Mouse (Mus musculus) lung, adult 18-20 months (tissue): ENCODE measurements around the gene Vapa.
A peak's percentile ranks its signal among the peaks of the same experiment; 100 is the strongest.
"Not testable (repeated sequence)": the region's sequence is repeated elsewhere in the genome, so short reads cannot be mapped to it uniquely, and the experiment has no call there.

Experiments used
- DNase-seq, 2 experiments: peaks; one replicate each; pipeline ENCODE4 v3.0.0; 2022; ENCODE audit warnings: mixed read lengths in 2 of 2

The Vapa gene

GRCm38 (mm10) chr17:65562761-65563160 is 50.6 kb downstream of the Vapa start:
- peak; percentile 26 to 47 for DNase-seq

- no peak for DNase-seq
These were observed 51.9 kb downstream of the Vapa start for GRCm38 (mm10) chr17:65561361-65562015.

- no peak for DNase-seq
These were observed 54.1 kb downstream of the Vapa start for GRCm38 (mm10) chr17:65559273-65559672.

- DNase-seq = no peak
These were observed 54.6 kb downstream of the Vapa start for GRCm38 (mm10) chr17:65558788-65559187.

GRCm38 (mm10) chr17:65558217-65558616 is 55.1 kb downstream of the Vapa start:
- DNase-seq = peak; percentile 55 to 74

GRCm38 (mm10) chr17:65557212-65557611 is 56.1 kb downstream of the Vapa start:
- no peak for DNase-seq

GRCm38 (mm10) chr17:65556798-65557197 is 56.6 kb downstream of the Vapa start:
- DNase-seq = no peak

- no peak for DNase-seq
These were observed 60.8 kb downstream of the Vapa start for GRCm38 (mm10) chr17:65552426-65552997.

GRCm38 (mm10) chr17:65550357-65550756 is 63.0 kb downstream of the Vapa start:
- DNase-seq = no peak

- DNase-seq = peak; percentile 13 to 43
These were observed 64.5 kb downstream of the Vapa start for GRCm38 (mm10) chr17:65548698-65549365.

- DNase-seq = not testable (repeated sequence)
These were observed 67.1 kb downstream of the Vapa start for GRCm38 (mm10) chr17:65546221-65546620.

GRCm38 (mm10) chr17:65540441-65541272 is 72.7 kb downstream of the Vapa start, which contains the start of gene Tmem232:
Gene Tmem232, minus strand, starts transcription at chr17:65540782.
- peak; percentile 48 to 64 for DNase-seq

GRCm38 (mm10) chr17:65536156-65536555 is 77.2 kb downstream of the Vapa start:
- DNase-seq = peak; percentile 41 to 51

- DNase-seq = not testable (repeated sequence)
These were observed 81.0 kb downstream of the Vapa start for GRCm38 (mm10) chr17:65532381-65532780.
